Mouse (Mus musculus) left cerebral cortex, adult 9 months (tissue): ENCODE data around the gene Sdk2.

ENCODE experiments used
- DNase-seq, 2 experiments: peaks; one replicate each; pipeline ENCODE4 v3.0.0; 2022; ENCODE audit warnings: low spot score in 2 of 2

Sdk2 gene

GRCm38 (mm10) chr11:113928831-113929230 lies 138.0 kb downstream of the Sdk2 start:
- no peak for DNase-seq

- DNase-seq = peak in 1 of 2 experiments; percentile 63
Measured at GRCm38 (mm10) chr11:113928291-113928690, 138.6 kb downstream of the Sdk2 start.

- no peak for DNase-seq
Measured at GRCm38 (mm10) chr11:113927826-113928225, 139.0 kb downstream of the Sdk2 start.

GRCm38 (mm10) chr11:113927231-113927630 lies 139.6 kb downstream of the Sdk2 start:
- peak; percentile 82 to 94 for DNase-seq

GRCm38 (mm10) chr11:113923137-113923536 lies 143.7 kb downstream of the Sdk2 start:
- DNase-seq = no peak

GRCm38 (mm10) chr11:113903131-113903860 lies 163.6 kb downstream of the Sdk2 start:
- DNase-seq = no peak

- no peak for DNase-seq
Measured at GRCm38 (mm10) chr11:113901906-113902305, 164.9 kb downstream of the Sdk2 start.

- no peak for DNase-seq
Measured at GRCm38 (mm10) chr11:113898671-113899070, 168.2 kb downstream of the Sdk2 start.

GRCm38 (mm10) chr11:113896006-113896405 lies 170.8 kb downstream of the Sdk2 start:
- DNase-seq = no peak

- peak in 1 of 2 experiments; percentile 61 for DNase-seq
Measured at GRCm38 (mm10) chr11:113892924-113893323, 173.9 kb downstream of the Sdk2 start.

- no peak for DNase-seq
Measured at GRCm38 (mm10) chr11:113892067-113892466, 174.8 kb downstream of the Sdk2 start.

GRCm38 (mm10) chr11:113888156-113888750 lies 178.6 kb downstream of the Sdk2 start:
- no peak for DNase-seq

- no peak for DNase-seq
Measured at GRCm38 (mm10) chr11:113886299-113886698, 180.5 kb downstream of the Sdk2 start.

- no peak for DNase-seq
Measured at GRCm38 (mm10) chr11:113884962-113885361, 181.9 kb downstream of the Sdk2 start.

GRCm38 (mm10) chr11:113883031-113883430 lies 183.8 kb downstream of the Sdk2 start:
- peak; percentile 65 to 71 for DNase-seq

- DNase-seq = no peak
Measured at GRCm38 (mm10) chr11:113881864-113882263, 185.0 kb downstream of the Sdk2 start.

- DNase-seq = no peak
Measured at GRCm38 (mm10) chr11:113867066-113867465, 199.8 kb downstream of the Sdk2 start.

GRCm38 (mm10) chr11:113865627-113866026 lies 201.2 kb downstream of the Sdk2 start:
- peak in 1 of 2 experiments; percentile 80 for DNase-seq

GRCm38 (mm10) chr11:113863408-113863807 lies 203.4 kb downstream of the Sdk2 start:
- no peak for DNase-seq

- no peak for DNase-seq
Measured at GRCm38 (mm10) chr11:113855661-113856060, 211.2 kb downstream of the Sdk2 start.

- DNase-seq = peak in 1 of 2 experiments; percentile 32
Measured at GRCm38 (mm10) chr11:113851750-113852149, 215.1 kb downstream of the Sdk2 start.

GRCm38 (mm10) chr11:113849322-113849721 lies 217.5 kb downstream of the Sdk2 start:
- no peak for DNase-seq

GRCm38 (mm10) chr11:113843920-113844319 lies 222.9 kb downstream of the Sdk2 start:
- DNase-seq = no peak
